Mouse (Mus musculus) midbrain, embryonic 14.5 days (tissue): ENCODE data around the gene Acd. TPM values are rescaled to one million over a fixed set of nuclear protein-coding genes. Genes with fewer than 3 reads are reported as not detected.

Experiments
- polyA plus RNA-seq: library from polyadenylated mRNA; unstranded; fragments of >200 nt; fragmentation: Nextera tagmentation; extraction: Ambion mirVana; gene quantifications from 2 replicates; pipeline ENCODE4 v1.2.1, GENCODE M21; 2014

The Acd gene
- polyA plus RNA-seq, 1 experiment from 2014 or later = 86.3 TPM

Other genes with a start within 250 kb of the Acd start
- gene Tppp3, start 229.6 kb downstream of the Acd start, polyA plus RNA-seq = 91.3 and 108 TPM in 2 replicates
- gene Zdhhc1, start 204.2 kb downstream of the Acd start, polyA plus RNA-seq = 25.2 and 26.4 TPM in 2 replicates
- gene Hsd11b2, start 182.3 kb downstream of the Acd start, polyA plus RNA-seq = 5.9 and 9.7 TPM in 2 replicates
- 227 and 250 TPM in 2 replicates for gene Atp6v0d1, start 135.1 kb downstream of the Acd start, polyA plus RNA-seq
- 23.8 and 26.2 TPM in 2 replicates for gene Ripor1, start 95.8 kb downstream of the Acd start, polyA plus RNA-seq
- gene Ctcf, start 64.5 kb downstream of the Acd start, polyA plus RNA-seq = 75.7 and 96.9 TPM in 2 replicates
- 0.82 and 1.1 TPM in 2 replicates for gene Agrp, start 63.7 kb downstream of the Acd start, polyA plus RNA-seq
- gene Carmil2, start 14.8 kb downstream of the Acd start, polyA plus RNA-seq = 17.8 and 18.0 TPM in 2 replicates
- 51.2 and 53.4 TPM in 2 replicates for gene Pard6a, start within 50 bp of the Acd start, polyA plus RNA-seq
- 0.41 TPM in 1 of 2 replicates, not detected in the other for gene 4933405L10Rik, start 6.6 kb upstream of the Acd start, polyA plus RNA-seq
- 13.8 and 13.9 TPM in 2 replicates for gene Enkd1, start 7.1 kb upstream of the Acd start, polyA plus RNA-seq
- gene Gfod2, start 57.6 kb upstream of the Acd start, polyA plus RNA-seq = 75.4 and 77.8 TPM in 2 replicates
- gene Ranbp10, start 126.2 kb upstream of the Acd start, polyA plus RNA-seq = 12.3 and 12.5 TPM in 2 replicates
- 0.24 and 0.32 TPM in 2 replicates for gene Tsnaxip1, start 126.6 kb upstream of the Acd start, polyA plus RNA-seq
- 46.7 and 55.7 TPM in 2 replicates for gene Cenpt, start 152.2 kb upstream of the Acd start, polyA plus RNA-seq
- 49.8 and 51.5 TPM in 2 replicates for gene Thap11, start 154.0 kb upstream of the Acd start, polyA plus RNA-seq
- gene Nutf2, start 159.5 kb upstream of the Acd start, polyA plus RNA-seq = 217 and 221 TPM in 2 replicates
- gene Edc4, start 179.8 kb upstream of the Acd start, polyA plus RNA-seq = 47.8 and 49.2 TPM in 2 replicates
- 0.78 TPM in 1 of 2 replicates, not detected in the other for gene Nrn1l, start 192.5 kb upstream of the Acd start, polyA plus RNA-seq
- gene Pskh1, start 199.3 kb upstream of the Acd start, polyA plus RNA-seq = 7.9 and 10.7 TPM in 2 replicates
- gene Ctrl, start 232.8 kb upstream of the Acd start, polyA plus RNA-seq = 2.0 and 4.4 TPM in 2 replicates
- gene Psmb10, start 237.3 kb upstream of the Acd start, polyA plus RNA-seq = 50.7 and 67.8 TPM in 2 replicates
- gene Lcat, start 242.3 kb upstream of the Acd start, polyA plus RNA-seq = 1.0 and 1.5 TPM in 2 replicates